Mouse (Mus musculus) heart, postnatal 0 days (tissue): Measurements from ENCODE around the gene Ccdc130. TPM values are rescaled to one million over a fixed set of nuclear protein-coding genes. Genes with fewer than 3 reads are reported as not detected.
A peak's percentile ranks its signal among the peaks of the same experiment; 100 is the strongest.

Experiments used
- ATAC-seq: fragments of 200-750 bp; cut with Nextera tagmentation; 2 replicates; pipeline ENCODE4 v1.8.0; 2017; ENCODE audit warnings: low read depth, moderate number of reproducible peaks, moderate library complexity; ENCODE audit not compliant: insufficient read depth
- DNase-seq: peaks from one replicate; pipeline ENCODE4 v3.0.0-alpha.2; 2016; ENCODE audit warnings: low spot score
- H3K27ac ChIP-seq: fragments of 300-500 bp; sonication (generic); 2 replicates; pipeline ENCODE4 v1.5.1; 2014; ENCODE audit warnings: low read depth, mild to moderate bottlenecking
- H3K27me3 ChIP-seq: fragments of 300-500 bp; sonication (generic); 2 replicates; pipeline ENCODE4 v1.6.1; 2014; ENCODE audit warnings: low read length, mixed read lengths; ENCODE audit not compliant: control insufficient read depth, insufficient read depth
- H3K36me3 ChIP-seq: fragments of 300-500 bp; sonication (generic); replicated peaks from 2 replicates; pipeline ENCODE4 v1.6.1; 2014; ENCODE audit warnings: low read length, mixed read lengths; ENCODE audit not compliant: control insufficient read depth, insufficient read depth
- H3K4me1 ChIP-seq: fragments of 300-500 bp; sonication (generic); 2 replicates; pipeline ENCODE4 v1.6.1; 2014; ENCODE audit warnings: antibody characterized with exemption; ENCODE audit not compliant: control insufficient read depth, insufficient read depth
- H3K4me2 ChIP-seq: fragments of 300-500 bp; sonication (generic); 2 replicates; pipeline ENCODE4 v1.6.1; 2014; ENCODE audit warnings: low read depth, mild to moderate bottlenecking, low read length, moderate library complexity
- H3K4me3 ChIP-seq: fragments of 300-500 bp; sonication (generic); 2 replicates; pipeline ENCODE4 v1.5.1; 2014; ENCODE audit warnings: low read depth, low read length
- H3K9ac ChIP-seq: fragments of 300-500 bp; sonication (generic); replicated peaks from 2 replicates; pipeline ENCODE4 v1.6.1; 2014; ENCODE audit warnings: low read depth, low read length, mixed read lengths
- H3K9me3 ChIP-seq: fragments of 300-500 bp; sonication (generic); replicated peaks from 2 replicates; pipeline ENCODE4 v1.6.1; 2016; ENCODE audit warnings: low read length; ENCODE audit not compliant: control insufficient read depth
- CTCF ChIP-seq: IDR thresholded peaks from 2 replicates; pipeline ENCODE4 v1.5.1; 2016; ENCODE audit warnings: antibody characterized with exemption, control low read depth, low read depth
- EP300 ChIP-seq: IDR thresholded peaks from 2 replicates; pipeline ENCODE4 v1.6.1; 2016; ENCODE audit warnings: antibody characterized with exemption, low read depth
- WGBS: fragments of 180-500 bp; shearing (Covaris S2); extraction: QIAGEN DNeasy Blood & Tissue Kit; methylation state at CpG from one replicate; pipeline ENCODE4 v1.1.7; 2014; 5-methylcytosine and 5-hydroxymethylcytosine counted together
- polyA plus RNA-seq: library from polyadenylated mRNA; unstranded; fragments of >200 nt; fragmentation: Nextera tagmentation; extraction: Ambion mirVana; gene quantifications from 2 replicates; pipeline ENCODE4 v1.2.1, GENCODE M21; 2015
- total RNA-seq: library from RNA; depleted of rRNA; stranded (reverse); fragments of >200 nt; gene quantifications from 2 replicates; pipeline ENCODE4 v1.2.3, GENCODE M21; 2014; ENCODE audit warnings: low replicate concordance

Ccdc130 gene
- total and polyA plus RNA-seq, 2 experiments from 2014 or later, result 7.0 to 12.7 TPM

GRCm38 (mm10) chr8:84255858-84256257 is 14.3 kb downstream of the Ccdc130 start:
- Histone ChIP-seq H3K27ac (no peak overlapping the region), H3K9me3 (no peaks in the 10 kb centered on the region), H3K4me3 (peak overlapping the region; percentile 72; the same call in 1 of the 2 replicates), H3K27me3 (no peaks in the 10 kb centered on the region), H3K9ac (no peak overlapping the region), H3K36me3 (peaks cover 55% of the 10 kb centered on the region), H3K4me2 (peak overlapping the region; percentile 99; the same call in 1 of the 2 replicates), H3K4me1 (peaks cover 17% of the 10 kb centered on the region)
- ATAC-seq, result no peak
- no peak for DNase-seq
- TF ChIP-seq EP300, result no peak
- TF ChIP-seq CTCF, result no peak
- 84% methylated on average over 3 of the region's 3 CpGs for WGBS

GRCm38 (mm10) chr8:84249257-84250170 is 20.7 kb downstream of the Ccdc130 start, which contains the start of gene D8Ertd738e:
Gene D8Ertd738e, minus strand, starts transcription at chr8:84249719.
- Histone ChIP-seq H3K9me3 (no peaks in the 10 kb centered on the region), H3K27me3 (no peaks in the 10 kb centered on the region), H3K27ac (peak within 1 kb of the TSS; percentile 85), H3K9ac (peak within 1 kb of the TSS; percentile 73), H3K4me3 (peak within 1 kb of the TSS; percentile 81), H3K36me3 (peaks cover 67% of the 10 kb centered on the region), H3K4me1 (no peaks in the 10 kb centered on the region), H3K4me2 (peak within 1 kb of the TSS; percentile 87)
- ATAC-seq (peak; percentile 94), DNase-seq (peak; percentile 94)
- 3% methylated on average over 52 of the region's 52 CpGs for WGBS
- TF ChIP-seq EP300 (peak; percentile 26; the same call in 1 of the 2 replicates), CTCF (no peak)

GRCm38 (mm10) chr8:84241821-84242220 is 28.4 kb downstream of the Ccdc130 start:
- DNase-seq (peak; percentile 24), ATAC-seq (no peak)
- Histone ChIP-seq H3K4me3 (no peak overlapping the region), H3K27ac (peak overlapping the region; percentile 74), H3K36me3 (peaks cover 31% of the 10 kb centered on the region), H3K27me3 (no peaks in the 10 kb centered on the region), H3K4me1 (peaks cover 19% of the 10 kb centered on the region; the same call in 1 of the 2 replicates), H3K4me2 (no peak overlapping the region), H3K9ac (no peak overlapping the region), H3K9me3 (no peaks in the 10 kb centered on the region)
- no peak for TF ChIP-seq CTCF
- no peak for TF ChIP-seq EP300
- WGBS, result 31% methylated on average over 2 of the region's 2 CpGs

GRCm38 (mm10) chr8:84241167-84241566 is 29.0 kb downstream of the Ccdc130 start:
- no peak overlapping the region for H3K9ac ChIP-seq
- WGBS, result 35% methylated on average over 6 of the region's 6 CpGs
- no peak for ATAC-seq
- peaks cover 19% of the 10 kb centered on the region; the same call in 1 of the 2 replicates for H3K4me1 ChIP-seq
- H3K27me3 ChIP-seq, result no peaks in the 10 kb centered on the region
- no peak for TF ChIP-seq CTCF
- TF ChIP-seq EP300, result no peak
- peak overlapping the region; percentile 74 for H3K27ac ChIP-seq
- DNase-seq, result no peak
- no peak overlapping the region for H3K4me3 ChIP-seq
- H3K4me2 ChIP-seq, result no peak overlapping the region
- no peaks in the 10 kb centered on the region for H3K9me3 ChIP-seq
- peaks cover 24% of the 10 kb centered on the region for H3K36me3 ChIP-seq

- Histone ChIP-seq H3K4me2 (peak overlapping the region; percentile 82), H3K4me1 (peaks cover 19% of the 10 kb centered on the region; the same call in 1 of the 2 replicates), H3K9ac (peak overlapping the region; percentile 74), H3K36me3 (0 out of 2 replicates have a peak, but pooled peaks cover 11% of the 10 kb centered on the region), H3K4me3 (peak overlapping the region; percentile 99), H3K27me3 (no peaks in the 10 kb centered on the region), H3K27ac (peak overlapping the region; percentile 83), H3K9me3 (no peaks in the 10 kb centered on the region)
- no peak; the same call in 1 of the 2 replicates for ATAC-seq
- DNase-seq, result no peak
- WGBS, result 13% methylated on average over 19 of the region's 19 CpGs
- no peak for TF ChIP-seq EP300
- no peak for TF ChIP-seq CTCF
Observed at GRCm38 (mm10) chr8:84237542-84238229, 32.5 kb downstream of the Ccdc130 start.
